Mouse (Mus musculus) adrenal gland, adult (tissue): ENCODE results near the gene Gstm2.
"Not testable (repeated sequence)": the region's sequence is repeated elsewhere in the genome, so short reads cannot be mapped to it uniquely, and the experiment has no call there.

ENCODE experiments used
- DNase-seq, 2 experiments: peaks; one replicate each; pipeline ENCODE4 v3.0.0; 2022 to 2023; ENCODE audit warnings: low spot score in 1 of 2; ENCODE audit not compliant: inconsistent age in 2 of 2

Gstm2 gene

DNA sequence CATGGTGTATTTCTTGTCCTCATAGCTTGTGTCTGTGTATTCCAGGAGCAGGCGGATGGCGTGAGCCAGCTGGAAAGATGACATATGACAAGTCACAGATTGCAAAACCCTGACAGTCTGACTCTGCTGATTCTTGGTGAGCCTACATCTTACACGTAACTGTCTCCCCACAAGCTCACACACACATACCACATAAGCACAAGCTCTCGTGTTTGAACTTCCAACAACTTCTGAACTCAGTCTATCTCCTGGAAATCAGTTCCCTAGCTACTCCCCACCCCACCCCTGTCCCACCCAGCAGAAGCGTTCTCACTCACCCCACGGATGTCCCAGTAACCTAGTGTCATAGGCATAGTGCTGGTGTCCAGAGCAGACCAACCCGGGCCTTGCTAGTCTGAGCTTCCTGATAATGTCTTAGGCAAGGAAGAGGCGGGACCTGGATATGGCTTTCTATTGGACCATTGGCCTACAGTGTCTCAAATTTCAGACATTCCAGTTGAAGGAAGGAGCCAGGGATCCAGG, at the start of gene Gstm2:
Gstm2 (minus strand) TSS at position 413 of the 522 bp plus-strand sequence.
- peak; percentile 64 to 87 for DNase-seq

GRCm38 (mm10) chr3:108033156-108033555, 46.9 kb upstream of the Gstm2 start:
- DNase-seq, result no peak

DNA sequence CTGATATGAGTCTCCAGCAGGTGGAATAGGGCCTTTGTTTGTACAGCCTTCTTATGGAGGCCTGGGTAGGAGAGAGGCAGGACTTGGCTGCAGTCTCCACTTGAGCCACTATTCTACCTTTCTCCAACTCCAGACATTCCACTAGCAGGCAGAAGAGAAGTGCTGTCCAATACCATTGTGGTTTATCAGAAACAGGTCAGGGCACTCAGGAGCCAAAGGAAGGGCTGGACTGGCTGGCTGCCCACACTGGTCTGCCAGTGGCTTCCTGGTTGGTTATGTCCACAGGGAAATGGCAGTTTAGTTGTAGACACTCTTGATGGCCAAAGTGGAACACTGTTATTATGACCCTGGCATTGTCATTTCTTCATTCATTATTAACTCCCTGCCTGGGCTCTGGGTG, 45.9 kb upstream of the Gstm2 start:
- no peak for DNase-seq

DNA sequence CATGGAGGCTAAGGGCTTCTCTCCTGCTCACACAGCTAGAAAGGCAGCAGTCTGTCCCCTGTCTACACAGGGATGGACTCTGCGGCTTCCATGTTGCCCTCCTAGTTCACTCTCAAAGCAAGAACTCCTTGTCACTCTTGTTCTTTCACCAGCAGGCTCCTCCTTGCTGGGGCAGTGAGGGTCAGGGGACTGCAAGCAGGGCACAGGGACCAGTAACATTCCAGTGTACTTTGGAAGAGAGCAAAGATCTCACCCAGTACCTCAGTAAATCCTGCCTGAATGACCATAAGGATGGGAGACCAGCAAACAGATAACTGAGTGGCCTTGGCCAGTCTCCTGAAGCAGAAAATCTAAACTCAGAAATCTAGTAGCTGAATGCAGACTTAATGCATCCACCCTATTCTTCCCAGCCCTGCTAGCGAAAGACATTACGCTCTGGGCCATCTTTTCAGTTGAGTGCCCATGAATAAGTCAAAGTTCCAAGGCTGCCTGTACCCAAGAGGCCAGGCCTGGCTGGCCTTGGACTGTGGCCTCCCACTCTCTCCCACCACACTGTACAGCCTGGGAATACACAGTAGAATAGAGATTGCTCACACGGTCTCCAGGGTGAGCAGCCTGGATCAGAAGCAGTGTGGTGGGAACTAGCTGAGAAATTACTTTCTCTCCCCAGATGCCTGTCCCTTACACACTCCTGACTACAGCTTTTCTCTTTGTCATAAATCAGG, 42.5 kb upstream of the Gstm2 start:
- DNase-seq, result no peak

- no peak for DNase-seq
Observed at GRCm38 (mm10) chr3:108026597-108026996, 40.3 kb upstream of the Gstm2 start.

- no peak for DNase-seq
Observed at GRCm38 (mm10) chr3:108026049-108026448, 39.8 kb upstream of the Gstm2 start.

GRCm38 (mm10) chr3:108025318-108025717, 39.1 kb upstream of the Gstm2 start:
- peak; percentile 57 to 65 for DNase-seq

GRCm38 (mm10) chr3:108022650-108023049, 36.4 kb upstream of the Gstm2 start:
- DNase-seq, result no peak

DNA sequence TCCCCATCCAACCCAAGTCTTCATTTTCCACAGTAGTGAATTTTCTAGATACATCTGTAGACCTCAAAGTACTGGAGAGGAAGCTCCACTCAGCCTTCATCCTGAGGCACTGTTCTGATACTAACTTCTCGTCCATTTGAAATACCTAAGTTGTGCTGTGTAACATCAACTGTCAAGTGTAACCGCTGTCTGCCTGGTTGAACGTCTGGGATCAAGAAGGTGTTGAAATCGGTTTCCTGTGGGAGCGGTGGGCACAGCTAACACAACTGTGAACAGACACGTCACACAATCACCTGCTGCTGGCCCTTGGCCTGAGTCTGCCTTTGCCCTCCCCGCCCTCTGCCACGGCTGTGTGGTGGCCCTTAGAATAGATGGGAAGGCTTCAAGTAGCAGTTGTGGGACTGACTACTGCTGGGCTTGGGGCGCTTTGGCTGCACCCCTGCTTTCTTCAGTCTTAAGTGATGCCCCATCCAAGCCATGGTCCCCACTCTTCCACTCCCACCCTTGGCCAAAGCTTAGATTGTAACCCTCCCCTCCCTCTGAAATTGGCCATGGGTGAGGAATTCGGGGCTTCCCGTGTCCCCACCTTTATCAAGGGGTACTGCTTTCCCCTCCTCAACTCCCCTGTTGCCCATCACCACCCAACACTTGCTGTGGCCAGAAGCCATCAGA, 34.2 kb upstream of the Gstm2 start:
- DNase-seq, result not testable (repeated sequence)

- not testable (repeated sequence) for DNase-seq
Observed at GRCm38 (mm10) chr3:108019226-108019625, 33.0 kb upstream of the Gstm2 start.

DNA sequence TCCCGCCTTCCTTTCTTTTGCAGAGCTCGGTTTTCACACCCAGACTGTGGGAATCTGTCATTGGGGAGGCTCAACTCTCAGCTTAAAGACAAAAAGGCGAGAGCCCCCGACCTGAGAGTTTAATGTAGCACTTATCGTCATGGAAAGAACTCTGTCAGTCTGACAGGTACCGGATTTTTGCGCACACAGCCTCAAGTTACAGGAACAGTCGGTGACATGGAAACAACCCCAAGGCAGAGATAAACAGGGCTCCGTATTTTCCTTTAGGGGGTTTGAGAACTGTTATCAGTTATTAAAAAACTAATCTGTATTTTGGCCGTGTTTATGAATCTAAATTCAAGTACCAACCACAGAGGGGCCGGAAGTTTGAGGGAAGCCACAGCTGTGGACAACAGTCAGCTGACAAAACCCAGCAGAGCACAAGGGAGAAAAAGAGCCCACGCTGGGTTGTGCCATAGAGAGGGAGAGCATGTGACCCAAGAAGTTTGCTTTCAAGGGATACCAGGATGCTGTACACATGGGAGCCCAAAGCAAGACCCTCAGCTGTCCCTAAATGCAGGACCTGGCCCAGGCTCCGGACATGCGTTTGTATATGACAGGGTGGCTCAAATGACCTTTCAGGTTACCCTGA, 32.1 kb upstream of the Gstm2 start:
- DNase-seq, result no peak

DNA sequence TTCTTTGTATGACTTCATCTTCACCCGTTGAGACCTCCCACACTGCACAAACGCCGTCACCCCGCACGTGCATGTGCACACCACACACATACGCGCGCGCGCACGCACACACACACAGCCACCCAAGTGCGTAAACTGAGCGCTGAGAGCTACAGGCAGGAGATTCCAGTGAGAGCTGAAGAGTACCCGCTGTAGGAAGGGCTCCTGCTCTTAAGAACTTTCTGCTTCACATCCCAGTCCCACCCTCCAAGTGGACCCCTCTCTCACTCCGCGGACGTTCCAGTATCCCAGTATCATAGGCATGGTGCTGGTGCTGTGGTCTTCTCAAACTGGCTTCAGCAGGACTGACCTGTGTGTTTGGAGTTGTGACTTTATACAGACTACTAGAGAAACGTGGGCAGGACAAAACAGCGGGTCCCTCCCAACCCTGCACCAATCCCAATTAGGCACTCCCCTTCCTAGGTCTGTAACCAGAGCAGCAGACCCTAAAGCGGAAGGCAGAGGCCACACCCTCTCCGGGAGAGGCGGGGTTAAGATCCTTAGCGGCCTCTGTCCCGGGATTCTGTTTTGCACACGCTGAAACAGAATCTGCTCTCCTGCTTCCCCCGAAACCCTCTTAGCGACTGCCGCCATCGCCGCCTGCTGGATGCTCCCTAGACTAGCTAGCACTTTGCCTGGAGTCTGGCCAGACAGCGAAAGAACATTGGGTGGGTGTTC, 31.4 kb upstream of the Gstm2 start, which contains the start of gene Gstm1:
Gstm1 (minus strand) TSS at position 501 of the 717 bp plus-strand sequence.
- DNase-seq, result peak; percentile 97 to 98

DNA sequence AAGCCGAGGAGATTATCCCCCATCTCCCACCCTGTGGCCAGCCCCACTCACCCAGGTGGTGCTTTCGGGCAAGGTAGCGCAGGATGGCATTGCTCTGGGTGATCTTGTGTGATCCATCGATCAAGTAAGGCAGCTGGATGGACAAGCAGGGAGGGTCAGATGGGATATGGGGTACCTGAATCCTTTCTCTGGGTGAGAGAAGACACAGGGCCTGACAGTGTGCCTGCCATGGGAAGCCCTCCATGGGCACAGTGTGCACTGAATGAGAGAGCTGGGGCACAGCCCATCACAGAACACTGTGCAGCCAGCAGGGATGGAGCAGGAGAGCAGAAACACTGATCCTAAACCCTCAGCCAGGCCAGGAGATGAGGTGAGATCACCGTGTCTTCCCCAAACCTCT, 30.2 kb upstream of the Gstm2 start:
- not testable (repeated sequence) for DNase-seq

DNA sequence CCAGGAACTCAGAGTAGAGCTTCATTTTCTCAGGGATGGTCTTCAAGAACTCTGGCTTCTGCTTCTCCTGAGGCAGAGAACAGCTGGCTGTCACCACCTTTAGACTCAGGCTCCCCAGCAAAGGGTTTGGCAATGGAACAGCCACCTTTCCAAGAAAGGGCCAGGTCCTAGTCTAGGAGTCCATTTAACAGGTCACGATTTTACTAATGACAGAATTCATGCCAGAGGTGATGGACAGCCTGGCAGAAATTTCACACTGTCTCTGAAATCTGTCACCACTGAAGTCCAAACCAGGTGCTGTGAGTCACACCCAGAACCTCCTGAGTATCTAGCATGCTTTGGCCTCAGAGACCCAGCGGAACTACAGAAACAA, 28.7 kb upstream of the Gstm2 start:
- DNase-seq, result no peak

DNA sequence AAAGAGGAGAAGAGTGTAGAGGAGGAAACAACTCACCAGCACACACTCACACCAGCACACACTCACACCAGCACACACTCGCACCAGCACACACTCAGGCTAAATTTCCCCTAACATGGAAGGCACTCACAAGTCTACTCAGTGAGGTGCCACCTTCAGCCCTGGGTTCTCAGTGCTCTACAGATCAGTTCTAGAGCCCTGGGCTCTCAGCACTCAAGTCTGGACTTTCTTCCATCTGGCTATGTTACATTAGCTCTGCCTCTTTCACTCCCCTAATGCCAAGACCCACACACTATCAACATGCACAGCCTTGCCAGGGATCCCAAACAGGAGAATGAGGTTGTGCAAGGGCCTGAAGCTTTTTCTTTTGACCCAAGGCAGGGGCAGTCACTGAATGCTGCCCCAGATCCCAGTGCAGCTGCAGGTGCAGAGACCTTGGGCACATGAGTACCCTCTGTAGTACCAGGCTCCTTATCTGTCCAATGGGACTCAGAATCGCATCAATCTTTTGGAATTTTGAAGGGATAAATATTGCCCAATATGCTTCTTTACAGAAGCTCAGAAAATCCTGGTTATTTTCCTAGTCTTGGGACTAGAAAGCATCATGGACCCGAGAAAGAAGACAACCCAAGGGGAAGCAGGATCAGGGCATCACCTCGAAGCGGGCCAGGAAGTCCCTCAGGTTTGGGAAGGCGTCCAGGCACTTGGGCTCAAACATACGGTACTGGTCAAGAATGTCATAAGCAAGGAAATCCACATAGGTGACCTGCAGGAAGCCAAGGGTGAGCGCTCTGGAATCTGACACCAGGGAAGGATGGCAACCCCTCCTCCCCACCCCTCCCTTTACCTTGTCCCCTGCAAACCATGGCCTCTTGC, 28.1 kb upstream of the Gstm2 start:
- DNase-seq, result peak in 1 of 2 experiments; percentile 53

- peak; percentile 84 to 92 for DNase-seq
Observed at GRCm38 (mm10) chr3:108013331-108013871, 27.1 kb upstream of the Gstm2 start.

DNA sequence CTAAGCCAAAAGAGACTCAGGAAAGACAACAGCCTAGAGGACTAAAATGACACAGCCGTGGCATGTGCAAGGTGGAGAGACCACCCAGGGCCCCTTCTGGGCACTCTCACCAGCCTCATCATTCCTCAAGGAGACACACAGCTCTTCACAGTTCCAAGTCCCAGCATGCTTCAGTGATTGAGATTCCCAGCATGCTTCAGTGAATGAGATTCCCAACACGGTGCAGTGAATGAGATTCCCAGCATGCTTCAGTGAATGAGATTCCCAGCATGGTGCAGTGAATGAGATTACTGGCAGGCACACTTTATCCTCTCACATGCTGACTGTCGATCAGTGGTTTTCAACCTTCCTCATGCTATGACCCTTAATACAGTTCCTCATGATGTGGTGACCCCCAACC, 25.3 kb upstream of the Gstm2 start:
- DNase-seq, result no peak

DNA sequence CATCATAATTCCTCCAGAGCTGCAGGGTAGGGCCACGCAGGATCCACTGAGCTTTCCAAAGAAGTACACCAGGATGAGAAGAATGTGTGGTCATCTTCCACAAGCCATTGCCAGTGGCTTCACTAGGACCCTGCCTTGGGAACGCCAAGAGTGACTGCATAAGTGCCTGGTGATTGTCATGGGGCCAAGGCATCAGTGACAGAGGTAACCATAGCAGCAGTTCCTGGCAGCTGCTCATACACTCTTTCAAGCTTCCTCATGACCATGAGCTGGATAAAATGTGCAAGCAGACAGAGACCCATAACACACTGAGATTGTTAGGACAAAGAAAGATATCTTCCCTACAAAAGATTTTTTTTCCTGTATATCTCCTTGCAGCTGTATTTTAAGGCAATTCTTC, 24.0 kb upstream of the Gstm2 start:
- DNase-seq, result peak; percentile 64 to 80

DNA sequence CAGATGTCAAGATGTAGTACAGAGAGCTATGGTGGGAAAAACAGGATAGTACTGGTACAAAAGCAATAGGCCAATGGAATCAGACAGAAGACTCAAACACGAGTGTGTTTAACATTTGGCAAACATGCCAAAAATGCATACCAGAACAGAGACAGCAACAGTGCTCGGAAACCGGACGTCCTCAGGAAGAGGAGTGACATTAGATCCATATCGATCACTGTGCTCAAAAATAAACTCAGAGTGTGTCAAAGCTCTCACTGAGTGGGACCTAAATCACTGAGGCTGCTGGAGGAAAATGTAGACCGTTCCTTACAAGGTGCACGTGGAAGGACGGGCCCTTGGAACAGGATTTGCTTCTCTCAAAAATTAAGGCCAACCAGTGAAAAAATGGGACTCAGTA, 15.8 kb upstream of the Gstm2 start:
- no peak for DNase-seq

DNA sequence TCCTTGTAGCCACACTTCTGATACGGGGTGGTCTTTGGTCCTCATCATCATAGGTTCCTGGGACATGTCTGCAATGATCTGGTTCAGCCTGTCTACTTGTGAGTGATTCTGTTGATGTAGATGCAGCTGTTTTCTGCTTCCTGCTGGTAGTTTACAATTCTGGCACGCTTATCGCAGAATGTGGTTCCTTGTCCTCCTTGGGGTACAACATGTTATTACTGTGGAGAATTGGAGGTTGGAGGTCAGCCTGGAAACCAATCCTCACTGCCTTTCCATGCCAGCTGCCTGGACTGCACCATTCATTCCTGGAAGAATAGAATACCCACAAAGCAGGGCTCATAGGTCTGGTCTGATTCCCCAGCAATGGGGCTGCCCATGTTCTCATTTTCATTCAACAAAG, 13.2 kb upstream of the Gstm2 start:
- no peak for DNase-seq
